Mouse (Mus musculus): Measurements from ENCODE around the gene Dchs2. TPM values are rescaled to one million over a fixed set of nuclear protein-coding genes. Genes with fewer than 3 reads are reported as not detected.

Dchs2 gene
- polyA plus RNA-seq, 1 experiment from 2014 or later = 0.18 TPM

DNA sequence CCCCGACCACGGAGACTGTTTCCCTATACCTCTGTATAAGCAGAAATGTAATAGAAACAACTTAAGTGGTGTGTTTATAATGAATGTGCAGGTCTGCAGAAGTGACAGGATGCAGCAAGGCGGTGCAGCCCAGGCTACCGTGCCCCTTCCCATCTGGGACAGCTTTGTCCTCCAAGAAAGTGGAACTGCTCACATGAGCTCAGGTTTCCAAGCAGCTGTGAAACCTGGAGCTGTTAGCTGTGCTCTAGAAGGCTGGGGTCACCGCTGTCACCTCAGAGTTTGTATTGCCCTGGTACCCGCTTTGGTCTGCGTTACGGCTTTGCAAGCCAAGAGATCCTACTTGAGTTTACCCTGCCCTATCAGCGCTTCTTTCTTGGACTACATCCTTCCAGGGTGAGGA, 100.6 kb downstream of the Dchs2 start:
- no peak overlapping the region for H3K4me3 ChIP-seq
- no peaks in the 10 kb centered on the region for H3K9me3 ChIP-seq
- 0 out of 2 replicates have a peak, but pooled peaks cover 5% of the 10 kb centered on the region for H3K4me1 ChIP-seq
- H3K27me3 ChIP-seq (ENCODE audit: insufficient read depth, poor library complexity, severe bottlenecking) = no peaks in the 10 kb centered on the region
- no peaks in the 10 kb centered on the region for H3K36me3 ChIP-seq
- WGBS = 71% methylated on average over 9 of the region's 9 CpGs
- DNase-seq (ENCODE audit: low spot score) = no peak
- no peak overlapping the region for H3K27ac ChIP-seq

DNA sequence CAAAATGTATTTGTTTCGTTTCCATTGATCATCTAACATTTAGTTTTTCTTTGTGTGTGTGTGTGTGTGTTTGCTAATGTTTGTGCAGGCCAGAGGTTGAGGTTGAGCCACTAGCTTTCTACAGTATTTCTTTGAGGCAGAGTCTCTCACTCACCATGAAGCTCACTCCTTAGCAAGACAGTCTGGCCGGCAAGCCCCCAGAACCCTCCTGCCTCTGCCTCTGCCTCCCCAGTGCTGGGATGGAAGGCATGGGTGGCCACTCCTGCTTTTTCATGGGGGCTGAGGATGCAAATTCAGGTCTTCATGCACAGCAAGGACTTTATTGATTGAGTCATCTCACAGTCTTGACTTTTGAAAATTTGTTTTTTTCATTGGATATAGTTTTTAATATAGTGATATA, 102.6 kb downstream of the Dchs2 start:
- 82% methylated on average over 2 of the region's 2 CpGs for WGBS
- no peaks in the 10 kb centered on the region for H3K36me3 ChIP-seq
- DNase-seq (ENCODE audit: low spot score) = no peak
- H3K4me3 ChIP-seq = no peak overlapping the region
- peaks cover 15% of the 10 kb centered on the region; the same call in 1 of the 2 replicates for H3K4me1 ChIP-seq
- H3K9me3 ChIP-seq = no peaks in the 10 kb centered on the region
- H3K27ac ChIP-seq = no peak overlapping the region
- H3K27me3 ChIP-seq (ENCODE audit: insufficient read depth, poor library complexity, severe bottlenecking) = no peaks in the 10 kb centered on the region

DNA sequence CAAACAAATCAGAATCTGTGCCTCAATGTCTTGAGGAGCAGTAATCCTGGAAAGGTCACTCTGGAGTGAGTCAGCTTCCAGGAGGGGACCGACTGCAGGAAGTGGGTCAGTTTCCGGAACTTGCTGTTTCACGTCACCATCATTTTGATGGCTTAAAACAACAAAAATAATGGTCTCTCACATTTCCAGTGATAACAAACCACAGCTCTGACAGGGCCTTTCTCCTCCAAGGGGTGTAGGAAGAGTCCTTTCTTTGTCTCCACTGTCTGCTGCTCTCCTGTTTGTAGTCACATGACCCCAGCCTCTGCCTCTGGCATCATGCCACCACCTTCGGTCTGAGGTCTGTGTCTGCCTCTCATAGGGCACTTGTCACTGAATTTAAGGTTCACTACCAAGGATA, 106.7 kb downstream of the Dchs2 start:
- Histone ChIP-seq H3K27ac (no peak overlapping the region), H3K4me1 (peaks cover 10% of the 10 kb centered on the region; the same call in 1 of the 2 replicates), H3K27me3 (ENCODE audit: insufficient read depth, poor library complexity, severe bottlenecking) (no peaks in the 10 kb centered on the region), H3K36me3 (no peaks in the 10 kb centered on the region), H3K9me3 (no peaks in the 10 kb centered on the region), H3K4me3 (no peak overlapping the region)
- 54% methylated on average over 4 of the region's 4 CpGs for WGBS
- DNase-seq (ENCODE audit: low spot score) = no peak

DNA sequence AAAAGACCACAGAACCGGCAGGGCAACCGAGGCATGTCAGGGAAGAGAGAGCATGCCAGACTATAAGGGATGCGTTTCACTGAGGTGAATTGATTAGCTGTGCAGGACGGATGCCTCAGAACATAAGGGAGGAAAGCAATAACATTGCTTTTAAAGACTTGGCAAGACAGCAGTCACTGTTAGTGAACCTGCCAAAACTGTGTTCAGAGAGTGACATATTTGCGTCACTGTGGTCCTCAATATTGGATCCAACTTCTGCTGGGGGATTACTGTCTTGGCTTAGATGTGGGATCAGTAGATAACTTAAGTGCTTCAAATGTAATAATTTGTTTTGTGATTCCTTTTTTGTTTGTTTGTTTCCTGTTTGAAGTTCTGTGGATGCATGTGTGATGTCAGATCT, 107.3 kb downstream of the Dchs2 start:
- H3K4me3 ChIP-seq = no peak overlapping the region
- H3K27me3 ChIP-seq (ENCODE audit: insufficient read depth, poor library complexity, severe bottlenecking) = no peaks in the 10 kb centered on the region
- WGBS = 86% methylated on average over 5 of the region's 5 CpGs
- H3K27ac ChIP-seq = no peak overlapping the region
- H3K36me3 ChIP-seq = no peaks in the 10 kb centered on the region
- H3K9me3 ChIP-seq = no peaks in the 10 kb centered on the region
- peaks cover 10% of the 10 kb centered on the region; the same call in 1 of the 2 replicates for H3K4me1 ChIP-seq
- no peak for DNase-seq (ENCODE audit: low spot score)

DNA sequence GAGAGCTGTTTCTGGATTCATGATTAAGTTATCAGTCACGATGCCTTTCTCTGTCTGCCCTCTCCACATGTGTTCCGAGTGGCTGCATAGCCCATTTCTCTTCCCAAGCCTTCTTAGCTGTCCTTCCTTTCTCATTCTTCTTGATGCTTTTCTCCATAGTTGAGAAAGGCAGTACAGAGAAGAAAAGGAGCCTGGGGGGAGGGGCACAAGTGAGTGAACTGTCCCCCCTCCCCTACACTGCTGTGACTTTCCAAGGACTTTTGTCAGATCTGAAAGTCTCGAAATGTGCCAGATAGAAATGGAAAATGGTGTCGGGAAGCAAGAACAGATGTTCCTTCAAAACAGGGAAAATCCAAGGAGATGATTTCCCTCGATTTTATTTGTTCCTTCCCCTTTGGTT, 118.8 kb downstream of the Dchs2 start:
- WGBS = 58% methylated on average over 5 of the region's 5 CpGs

DNA sequence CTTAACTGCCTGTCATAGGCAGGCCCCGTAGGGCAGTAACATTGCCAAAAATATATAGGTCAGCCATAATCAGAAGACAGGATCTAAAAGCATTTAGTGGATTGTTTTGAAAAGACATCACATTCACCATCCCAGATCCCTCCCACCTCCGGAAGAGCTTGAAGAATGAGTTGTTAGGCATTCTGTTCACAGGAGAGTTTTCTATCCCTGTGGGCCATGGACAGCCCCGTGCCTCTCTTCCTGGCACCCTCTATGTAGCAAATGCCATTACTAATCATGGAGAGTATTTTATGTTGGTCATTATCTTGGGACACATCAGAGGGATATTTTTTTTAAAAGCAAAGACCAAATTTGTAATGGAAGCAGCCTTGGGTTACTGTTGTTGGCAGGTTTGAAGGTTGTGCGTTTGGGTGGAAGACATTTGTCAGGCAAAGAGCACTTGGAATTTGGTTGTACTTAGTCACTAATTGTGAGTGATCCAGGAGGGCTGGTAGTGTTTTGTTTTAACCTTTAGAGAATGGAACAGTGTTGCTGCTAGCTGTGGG, 122.3 kb downstream of the Dchs2 start:
- Histone ChIP-seq H3K4me1 (0 out of 2 replicates have a peak, but pooled peaks cover 3% of the 10 kb centered on the region), H3K9me3 (no peaks in the 10 kb centered on the region), H3K4me3 (no peak overlapping the region), H3K36me3 (no peaks in the 10 kb centered on the region), H3K27ac (no peak overlapping the region), H3K27me3 (ENCODE audit: insufficient read depth, poor library complexity, severe bottlenecking) (no peaks in the 10 kb centered on the region)
- 81% methylated on average over 4 of the region's 4 CpGs for WGBS
- no peak for DNase-seq (ENCODE audit: low spot score)

More for the DNA sequence above, 118.8 kb downstream of the Dchs2 start:
- H3K4me3 ChIP-seq = no peak overlapping the region
- H3K4me1 ChIP-seq = peaks cover 6% of the 10 kb centered on the region
- H3K27ac ChIP-seq = no peak overlapping the region
- no peaks in the 10 kb centered on the region for H3K36me3 ChIP-seq
- DNase-seq (ENCODE audit: low spot score) = no peak
- no peaks in the 10 kb centered on the region for H3K9me3 ChIP-seq
- no peaks in the 10 kb centered on the region for H3K27me3 ChIP-seq (ENCODE audit: insufficient read depth, poor library complexity, severe bottlenecking)

DNA sequence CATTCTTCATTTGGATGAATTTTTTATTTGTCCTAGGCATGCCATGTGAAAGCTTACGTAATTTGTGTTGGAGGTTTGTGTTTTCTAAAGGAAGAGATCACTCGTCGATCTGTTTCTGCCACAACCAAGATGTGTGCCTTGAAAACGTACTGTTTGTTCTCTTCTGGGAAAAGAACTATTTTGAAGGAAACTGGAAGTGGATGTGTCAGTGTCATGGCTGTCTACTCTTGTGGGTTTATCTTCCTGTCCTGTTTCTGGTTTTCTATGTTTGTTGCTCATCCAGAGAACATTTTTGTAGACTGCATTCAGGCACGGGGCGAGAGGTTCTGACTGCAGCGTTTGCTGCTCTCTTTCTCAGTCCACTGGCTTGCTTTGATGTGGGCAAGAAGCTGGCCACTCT, 124.2 kb downstream of the Dchs2 start:
- WGBS = 58% methylated on average over 7 of the region's 7 CpGs
- no peak overlapping the region for H3K4me3 ChIP-seq
- no peaks in the 10 kb centered on the region for H3K9me3 ChIP-seq
- H3K4me1 ChIP-seq = 0 out of 2 replicates have a peak, but pooled peaks cover 3% of the 10 kb centered on the region
- H3K27me3 ChIP-seq (ENCODE audit: insufficient read depth, poor library complexity, severe bottlenecking) = no peaks in the 10 kb centered on the region
- DNase-seq (ENCODE audit: low spot score) = no peak
- H3K27ac ChIP-seq = no peak overlapping the region
- no peaks in the 10 kb centered on the region for H3K36me3 ChIP-seq

DNA sequence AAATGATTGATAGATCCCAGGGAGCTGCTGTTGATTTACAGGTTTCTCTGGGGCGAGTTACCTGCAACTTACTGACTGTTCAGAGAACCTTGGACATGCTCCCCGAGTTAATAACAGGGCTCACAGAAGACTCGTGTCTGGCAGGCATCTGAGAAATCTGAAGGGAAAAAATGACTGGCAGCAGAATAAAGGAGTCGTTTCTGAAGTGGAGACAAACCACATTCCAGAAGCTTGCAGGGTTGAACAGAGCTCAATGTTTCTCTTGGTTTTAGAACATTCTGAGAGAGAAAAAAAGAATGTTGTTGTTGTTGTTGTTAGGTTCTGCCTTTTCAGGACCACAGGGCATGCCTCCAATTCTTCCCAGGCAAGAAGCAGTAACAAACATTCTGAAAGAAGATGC, 131.7 kb downstream of the Dchs2 start:
- Histone ChIP-seq H3K4me3 (no peak overlapping the region), H3K27ac (no peak overlapping the region), H3K27me3 (ENCODE audit: insufficient read depth, poor library complexity, severe bottlenecking) (no peaks in the 10 kb centered on the region), H3K9me3 (no peaks in the 10 kb centered on the region), H3K36me3 (no peaks in the 10 kb centered on the region), H3K4me1 (no peaks in the 10 kb centered on the region)
- DNase-seq (ENCODE audit: low spot score) = no peak
- 55% methylated on average over 4 of the region's 4 CpGs for WGBS

DNA sequence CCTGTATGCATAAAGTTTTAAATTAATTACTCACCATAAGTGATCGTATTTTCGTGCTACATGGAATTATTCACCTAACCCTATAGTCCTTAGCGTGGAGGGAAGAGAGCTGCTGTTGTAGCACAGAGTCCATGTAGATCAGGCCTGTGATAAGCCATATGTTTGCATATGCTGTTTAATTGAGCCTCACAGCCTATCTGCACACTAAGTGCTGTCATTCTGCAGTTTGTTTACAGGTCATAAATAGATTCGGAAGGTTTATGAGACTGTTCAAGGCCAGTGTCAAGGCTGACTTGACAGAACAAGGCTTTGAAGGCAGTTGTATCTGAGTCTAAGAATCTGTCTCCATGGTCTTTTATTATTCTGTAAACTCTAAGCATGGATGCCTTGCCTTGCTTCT, 138.3 kb downstream of the Dchs2 start:
- no peaks in the 10 kb centered on the region for H3K36me3 ChIP-seq
- no peak overlapping the region for H3K4me3 ChIP-seq
- WGBS = 88% methylated on average over 4 of the region's 4 CpGs
- no peaks in the 10 kb centered on the region for H3K4me1 ChIP-seq
- no peaks in the 10 kb centered on the region for H3K9me3 ChIP-seq
- H3K27me3 ChIP-seq (ENCODE audit: insufficient read depth, poor library complexity, severe bottlenecking) = no peaks in the 10 kb centered on the region
- H3K27ac ChIP-seq = no peak overlapping the region
- no peak for DNase-seq (ENCODE audit: low spot score)

DNA sequence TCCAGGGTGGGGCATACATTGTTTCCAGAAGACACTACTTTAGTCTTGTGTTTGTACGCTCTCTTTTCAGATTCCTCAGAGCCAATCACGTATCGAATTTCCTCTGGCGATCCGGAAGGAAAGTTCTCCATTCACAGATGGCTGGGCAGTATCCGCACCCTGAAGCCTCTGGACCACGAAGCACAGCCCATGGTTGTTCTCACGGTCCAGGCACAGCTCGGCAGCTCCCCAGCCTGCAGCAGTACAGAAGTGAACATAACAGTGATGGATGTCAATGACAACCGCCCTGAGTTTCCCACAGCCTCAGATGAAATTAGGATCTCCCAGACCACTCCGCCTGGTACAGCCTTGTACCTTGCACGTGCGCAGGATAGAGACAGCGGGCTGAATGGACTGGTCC, 142.5 kb downstream of the Dchs2 start:
- no peaks in the 10 kb centered on the region for H3K27me3 ChIP-seq (ENCODE audit: insufficient read depth, poor library complexity, severe bottlenecking)
- DNase-seq (ENCODE audit: low spot score) = no peak
- H3K4me1 ChIP-seq = 0 out of 2 replicates have a peak, but pooled peaks cover 3% of the 10 kb centered on the region
- WGBS = 90% methylated on average over 14 of the region's 14 CpGs
- H3K36me3 ChIP-seq = no peaks in the 10 kb centered on the region
- no peak overlapping the region for H3K4me3 ChIP-seq
- H3K27ac ChIP-seq = no peak overlapping the region
- no peaks in the 10 kb centered on the region for H3K9me3 ChIP-seq

DNA sequence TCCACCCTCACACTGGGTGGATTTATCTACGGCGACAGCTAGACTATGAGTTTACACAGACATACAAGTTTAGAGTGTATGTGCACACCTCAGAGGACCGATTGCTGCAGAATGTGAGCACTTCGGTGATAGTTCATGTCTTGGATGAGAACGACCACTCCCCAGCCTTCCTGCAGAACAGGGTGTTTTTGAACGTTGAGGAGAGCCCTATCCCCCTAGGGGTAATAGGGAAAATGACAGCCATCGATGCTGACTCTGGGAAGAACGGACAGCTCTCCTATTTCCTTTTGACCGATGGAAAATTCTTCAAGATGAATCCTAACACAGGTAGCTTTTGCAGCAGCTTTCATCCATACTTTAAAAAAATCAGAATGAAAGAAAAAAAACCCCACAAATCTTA, 143.2 kb downstream of the Dchs2 start:
- no peaks in the 10 kb centered on the region for H3K27me3 ChIP-seq (ENCODE audit: insufficient read depth, poor library complexity, severe bottlenecking)
- no peak for DNase-seq (ENCODE audit: low spot score)
- H3K4me3 ChIP-seq = no peak overlapping the region
- WGBS = 55% methylated on average over 9 of the region's 9 CpGs
- no peak overlapping the region for H3K27ac ChIP-seq
- peaks cover 6% of the 10 kb centered on the region; the same call in 1 of the 2 replicates for H3K4me1 ChIP-seq
- H3K9me3 ChIP-seq = no peaks in the 10 kb centered on the region
- H3K36me3 ChIP-seq = no peaks in the 10 kb centered on the region

DNA sequence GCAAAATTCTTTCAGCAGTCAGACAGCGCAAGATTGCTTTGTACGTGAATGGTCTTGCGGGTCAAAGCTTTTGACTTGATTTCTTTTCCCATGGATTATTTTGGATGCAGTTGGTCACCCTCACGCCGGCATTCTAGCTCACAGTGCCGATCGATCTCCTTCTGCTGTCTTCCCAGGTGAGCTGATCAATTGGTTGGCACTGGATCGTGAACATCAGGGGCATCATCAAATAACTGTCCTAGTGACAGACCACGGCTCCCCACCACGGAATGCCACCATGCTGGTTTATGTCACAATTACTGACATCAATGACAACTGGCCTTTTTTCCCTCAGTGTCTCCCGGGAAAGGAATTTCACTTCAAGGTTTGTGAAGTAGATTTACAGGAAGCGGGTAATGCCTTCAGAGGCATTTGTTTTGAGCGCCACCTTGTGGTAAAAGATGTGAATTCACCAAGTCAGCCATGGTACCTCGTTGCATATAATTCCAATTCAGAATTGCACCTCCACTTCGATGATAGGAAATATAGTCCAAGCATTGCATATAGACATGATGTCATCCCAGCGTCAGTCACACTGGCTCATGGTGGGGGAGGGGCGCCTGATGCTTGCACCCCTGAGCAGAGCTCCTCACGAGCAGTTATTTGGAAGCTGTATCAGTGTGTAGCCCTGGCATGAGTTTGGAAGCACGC, 146.0 kb downstream of the Dchs2 start:
- Histone ChIP-seq H3K27ac (no peak overlapping the region), H3K4me1 (peaks cover 6% of the 10 kb centered on the region; the same call in 1 of the 2 replicates), H3K4me3 (peak overlapping the region; percentile 39), H3K27me3 (ENCODE audit: insufficient read depth, poor library complexity, severe bottlenecking) (no peaks in the 10 kb centered on the region), H3K36me3 (no peaks in the 10 kb centered on the region), H3K9me3 (no peaks in the 10 kb centered on the region)
- 33% methylated on average over 19 of the region's 19 CpGs for WGBS
- peak; percentile 75 for DNase-seq (ENCODE audit: low spot score)

DNA sequence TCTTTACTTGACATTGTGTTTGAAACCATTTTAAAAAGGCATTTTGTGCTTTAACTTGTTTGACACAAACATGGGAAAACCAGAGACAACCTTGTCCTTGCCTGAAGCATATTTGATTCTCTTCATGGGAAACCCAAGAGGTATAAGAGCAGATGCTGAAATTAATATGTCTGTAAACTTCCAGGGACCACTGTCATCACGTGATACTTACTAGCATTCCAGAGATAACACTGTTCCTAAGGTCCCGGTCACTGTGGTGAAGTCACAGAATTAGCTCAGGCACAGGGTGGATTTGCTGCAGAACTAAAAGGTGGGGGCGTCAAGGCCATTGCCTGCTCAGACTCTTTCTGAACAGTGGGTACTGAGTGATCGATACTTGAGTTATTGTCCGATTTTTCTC, 148.0 kb downstream of the Dchs2 start:
- Histone ChIP-seq H3K4me3 (no peak overlapping the region), H3K27me3 (ENCODE audit: insufficient read depth, poor library complexity, severe bottlenecking) (no peaks in the 10 kb centered on the region), H3K36me3 (no peaks in the 10 kb centered on the region), H3K27ac (no peak overlapping the region), H3K9me3 (no peaks in the 10 kb centered on the region), H3K4me1 (peaks cover 6% of the 10 kb centered on the region; the same call in 1 of the 2 replicates)
- WGBS = 39% methylated on average over 5 of the region's 5 CpGs
- no peak for DNase-seq (ENCODE audit: low spot score)

Data from heart, embryonic 10.5 days (tissue).